In the genomic region with DNA sequence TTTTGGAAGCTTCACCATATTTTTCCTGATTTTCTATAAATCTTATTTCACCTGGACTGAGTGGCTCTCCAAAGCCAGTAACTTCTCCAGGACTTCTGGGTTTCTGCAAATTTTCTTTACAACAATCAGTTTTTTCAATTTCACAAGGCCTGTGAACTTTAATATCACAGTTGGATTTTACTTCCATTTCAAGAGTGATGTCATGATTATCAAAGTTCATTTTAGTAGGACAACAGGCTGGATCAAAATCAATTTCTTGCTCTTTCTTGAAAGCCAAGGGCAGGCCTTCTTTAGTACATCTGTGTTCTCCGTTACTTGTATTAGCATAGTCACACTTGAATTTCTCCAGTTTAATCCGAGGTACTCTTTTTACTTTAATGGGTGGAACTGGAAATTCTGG, we compare ENCODE assay signal across 41 mouse cellular contexts. TPM values are rescaled to one million over a fixed set of nuclear protein-coding genes. Genes with fewer than 3 reads are reported as not detected.
"Had no signal": no experiment of that assay in that cellular context is flagged by ENCODE, and none has a peak within 500 bp of the region (broad histone marks: within the 10 kb centered on the region; RNA-seq: fewer than 3 reads in every experiment).

No protein-coding gene starts in this region.

- H3K27ac ChIP-seq: limb, embryonic 10.5 days; limb, embryonic 12.5 days; limb, embryonic 13.5 days; limb, embryonic 15.5 days; liver, embryonic 12.5 days; liver, embryonic 13.5 days; liver, embryonic 14.5 days; liver, embryonic 15.5 days; lung, embryonic 15.5 days; macrophage; midbrain, embryonic 10.5 days; midbrain, embryonic 12.5 days; midbrain, embryonic 13.5 days; midbrain, embryonic 15.5 days; neural tube, embryonic 12.5 days; neural tube, embryonic 13.5 days had no signal

- H3K4me3 ChIP-seq: limb, embryonic 10.5 days; limb, embryonic 12.5 days; limb, embryonic 13.5 days; limb, embryonic 15.5 days; liver, embryonic 12.5 days; liver, embryonic 13.5 days; liver, embryonic 15.5 days; lung, embryonic 15.5 days; megakaryocyte, embryonic 14.5 days; midbrain, embryonic 10.5 days; midbrain, embryonic 12.5 days; midbrain, embryonic 13.5 days; midbrain, embryonic 15.5 days; myocyte; neural tube, embryonic 12.5 days; neural tube, embryonic 13.5 days had no signal

- H3K9me3 ChIP-seq: limb, embryonic 10.5 days; limb, embryonic 12.5 days; limb, embryonic 13.5 days; limb, embryonic 15.5 days; liver, embryonic 12.5 days; liver, embryonic 13.5 days; liver, embryonic 15.5 days; lung, embryonic 15.5 days; megakaryocyte, embryonic 14.5 days; midbrain, embryonic 10.5 days; midbrain, embryonic 12.5 days; midbrain, embryonic 13.5 days; midbrain, embryonic 15.5 days; neural tube, embryonic 12.5 days; neural tube, embryonic 13.5 days had no signal

- H3K36me3 ChIP-seq: limb, embryonic 12.5 days; limb, embryonic 15.5 days; liver, embryonic 13.5 days; liver, embryonic 15.5 days; midbrain, embryonic 13.5 days; midbrain, embryonic 15.5 days; neural tube, embryonic 12.5 days; neural tube, embryonic 13.5 days had no signal

- H3K9ac ChIP-seq: limb, embryonic 12.5 days; limb, embryonic 13.5 days; limb, embryonic 15.5 days; liver, embryonic 12.5 days; liver, embryonic 13.5 days; liver, embryonic 14.5 days; liver, embryonic 15.5 days; liver, postnatal 0 days; lung, embryonic 14.5 days; lung, embryonic 15.5 days; midbrain, embryonic 12.5 days; midbrain, embryonic 13.5 days; midbrain, embryonic 15.5 days; neural tube, embryonic 12.5 days; neural tube, embryonic 13.5 days had no signal

- DNase-seq: left cerebral cortex, postnatal 4 days; liver, embryonic 13.5 days; liver, postnatal 0 days; lung, adult 18-20 months; lung, adult 2 months; lung, embryonic 14.5 days; lung, postnatal 10 days; lung, postnatal 14 days; lung, postnatal 36 days; lung, postnatal 4 days; midbrain, embryonic 14.5 days had no signal

- ATAC-seq: liver, embryonic 12.5 days; liver, postnatal 0 days; lung, postnatal 0 days; midbrain, embryonic 13.5 days; midbrain, embryonic 15.5 days; midbrain, embryonic 16.5 days had no signal

- H3K4me1 ChIP-seq: limb, embryonic 10.5 days; limb, embryonic 12.5 days; limb, embryonic 13.5 days; limb, embryonic 15.5 days; liver, embryonic 12.5 days; liver, embryonic 13.5 days; liver, embryonic 15.5 days; lung, embryonic 15.5 days; midbrain, embryonic 10.5 days; midbrain, embryonic 12.5 days; midbrain, embryonic 13.5 days; midbrain, embryonic 15.5 days; neural tube, embryonic 12.5 days; neural tube, embryonic 13.5 days had no signal

- H3K27me3 ChIP-seq: limb, embryonic 12.5 days; limb, embryonic 13.5 days; limb, embryonic 15.5 days; liver, embryonic 12.5 days; liver, embryonic 13.5 days; liver, embryonic 15.5 days; lung, embryonic 15.5 days; megakaryocyte, embryonic 14.5 days; midbrain, embryonic 12.5 days; midbrain, embryonic 13.5 days; midbrain, embryonic 15.5 days; neural tube, embryonic 12.5 days; neural tube, embryonic 13.5 days had no signal

RNA-seq across cellular contexts. Expression of a gene that starts 56.3 kb away (rescaled TPM):
- total RNA-seq: left cerebral cortex, postnatal 25 days; left cerebral cortex, postnatal 4 days; megakaryocyte progenitor cell, adult 5-6 weeks; megakaryocyte, adult 5-6 weeks; megakaryocyte-erythroid progenitor cell, adult 5-6 weeks; midbrain, postnatal 0 days; monocyte, adult 5-6 weeks had no signal
- polyA plus RNA-seq: limb, embryonic 10.5 days; limb, embryonic 11.5 days; limb, embryonic 12.5 days; liver, embryonic 11.5 days; liver, embryonic 12.5 days; liver, embryonic 13.5 days; liver, embryonic 14.5 days; liver, embryonic 15.5 days; liver, embryonic 16.5 days; liver, postnatal 0 days; lung, embryonic 14.5 days; lung, embryonic 15.5 days; lung, embryonic 16.5 days; midbrain, embryonic 12.5 days; midbrain, embryonic 13.5 days; midbrain, embryonic 14.5 days; midbrain, embryonic 15.5 days; midbrain, embryonic 16.5 days; midbrain, postnatal 0 days; myocyte; neural tube, embryonic 11.5 days; neural tube, embryonic 12.5 days; neural tube, embryonic 13.5 days had no signal
